Mouse (Mus musculus): Measurements from ENCODE around the gene Gm20708.

DNA sequence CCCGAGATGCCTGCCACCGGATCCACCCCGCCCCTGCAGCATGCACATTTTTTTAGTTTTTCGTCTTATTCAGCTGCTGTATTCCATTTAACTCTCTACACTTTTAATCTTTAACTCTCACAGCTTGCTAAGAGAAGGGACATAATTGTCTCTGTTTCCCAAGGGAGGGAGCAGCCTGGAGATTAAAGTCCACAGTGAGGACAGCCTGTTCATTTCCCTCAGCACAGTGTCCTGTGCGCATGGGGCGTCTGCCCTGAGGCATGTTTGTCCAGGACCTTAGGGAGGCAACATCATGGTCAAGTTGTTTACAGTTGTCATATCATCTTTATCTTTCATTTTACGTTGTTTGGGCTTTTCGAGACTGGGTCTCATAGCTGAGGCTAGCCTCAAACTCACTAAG lies 24.6 kb downstream of the Gm20708 start:
- TF ChIP-seq POLR2A (IDR thresholded peaks at IDR 0.05; ENCODE audit: insufficient read depth, low read depth, low read length) (no peak), CTCF (IDR thresholded peaks at IDR 0.05; ENCODE audit: insufficient read depth, low read depth, low read length) (no peak)
